23 mouse cellular contexts compared by ENCODE assay signal in genomic region chr14:30425876-30426275, GRCm38 (mm10). TPM values are rescaled to one million over a fixed set of nuclear protein-coding genes. Genes with fewer than 3 reads are reported as not detected.
DNase-seq lines count a peak whose midpoint lies in the region; ATAC-seq and TF ChIP-seq lines count a peak whose summit lies in the region.
"Had no signal": no experiment of that assay in that cellular context is flagged by ENCODE, and none has a peak within 500 bp of the region (broad histone marks: within the 10 kb centered on the region; RNA-seq: fewer than 3 reads in every experiment).

No protein-coding gene starts in this region.

- WGBS in forebrain, embryonic 12.5 days: 22% methylated on average over 4 of the region's 4 CpGs
- WGBS in forebrain, embryonic 16.5 days: 22% methylated on average over 4 of the region's 4 CpGs
- 22% methylated on average over 4 of the region's 4 CpGs for WGBS in midbrain, embryonic 14.5 days
- 31% methylated on average over 4 of the region's 4 CpGs for WGBS in midbrain, postnatal 0 days
- 21% methylated on average over 4 of the region's 4 CpGs for WGBS in hindbrain, embryonic 16.5 days
- 44% methylated on average over 4 of the region's 4 CpGs for WGBS in liver, embryonic 11.5 days

- DNase-seq in midbrain, embryonic 14.5 days: peak; percentile 43
- DNase-seq in midbrain, postnatal 0 days (ENCODE audit: low spot score): no peak
- no peak for DNase-seq in left cerebral cortex, postnatal 4 days
- no peak for DNase-seq in liver, embryonic 11.5 days (ENCODE audit: low spot score)
- DNase-seq: cerebellum, adult 11-12 months; cerebellum, postnatal 14 days; kidney, adult 9 months; kidney, postnatal 36 days; layer of hippocampus, adult 9-11 months; right cerebral cortex, postnatal 14 days; spleen, adult 18-20 months; thymus, postnatal 25 days had no signal

- no peaks in the 10 kb centered on the region for H3K36me3 ChIP-seq in forebrain, embryonic 12.5 days (replicated peaks)
- no peaks in the 10 kb centered on the region for H3K36me3 ChIP-seq in forebrain, embryonic 16.5 days (ENCODE audit: control insufficient read depth, insufficient read depth)
- H3K36me3 ChIP-seq in midbrain, embryonic 14.5 days (ENCODE audit: control insufficient read depth, insufficient read depth, low read length): no peaks in the 10 kb centered on the region
- H3K36me3 ChIP-seq in midbrain, postnatal 0 days (ENCODE audit: insufficient read depth, low read length): no peaks in the 10 kb centered on the region
- no peaks in the 10 kb centered on the region for H3K36me3 ChIP-seq in hindbrain, embryonic 16.5 days (ENCODE audit: control insufficient read depth, insufficient read depth, low read length)
- no peaks in the 10 kb centered on the region for H3K36me3 ChIP-seq in liver, embryonic 11.5 days (ENCODE audit: control insufficient read depth, insufficient read depth, low read length)
- H3K36me3 ChIP-seq: embryonic facial prominence, embryonic 10.5 days; heart, embryonic 12.5 days; limb, embryonic 13.5 days; neural tube, embryonic 12.5 days had no signal

- peaks cover 8% of the 10 kb centered on the region; the same call in 1 of the 2 replicates for H3K4me1 ChIP-seq in forebrain, embryonic 12.5 days
- no peaks in the 10 kb centered on the region for H3K4me1 ChIP-seq in forebrain, embryonic 16.5 days (replicated peaks; ENCODE audit: control insufficient read depth, insufficient read depth, low read length)
- H3K4me1 ChIP-seq in midbrain, embryonic 14.5 days (ENCODE audit: control insufficient read depth, insufficient read depth, low read length): no peaks in the 10 kb centered on the region
- H3K4me1 ChIP-seq in midbrain, postnatal 0 days (ENCODE audit: insufficient read depth, low read length): no peaks in the 10 kb centered on the region
- H3K4me1 ChIP-seq in hindbrain, embryonic 16.5 days (ENCODE audit: control insufficient read depth, insufficient read depth, low read depth, low read length): no peaks in the 10 kb centered on the region
- no peaks in the 10 kb centered on the region for H3K4me1 ChIP-seq in liver, embryonic 11.5 days (replicated peaks; ENCODE audit: control insufficient read depth, insufficient read depth, low read length)
- H3K4me1 ChIP-seq: neural tube, embryonic 12.5 days had no signal

- no peak overlapping the region for H3K9ac ChIP-seq in forebrain, embryonic 12.5 days
- H3K9ac ChIP-seq in forebrain, embryonic 16.5 days (replicated peaks; ENCODE audit: low read depth, low read length): no peak overlapping the region
- no peak overlapping the region for H3K9ac ChIP-seq in midbrain, embryonic 14.5 days (replicated peaks; ENCODE audit: low read length)
- H3K9ac ChIP-seq in midbrain, postnatal 0 days (replicated peaks; ENCODE audit: low read length, poor library complexity, severe bottlenecking): no peak overlapping the region
- H3K9ac ChIP-seq in hindbrain, embryonic 16.5 days (ENCODE audit: low read depth, low read length): no peak overlapping the region
- no peak overlapping the region for H3K9ac ChIP-seq in liver, embryonic 11.5 days (ENCODE audit: low read depth, low read length)
- H3K9ac ChIP-seq: forebrain, embryonic 13.5 days; heart, embryonic 12.5 days; limb, embryonic 13.5 days; liver, embryonic 14.5 days; neural tube, embryonic 12.5 days had no signal

- intact Hi-C loops in left cerebral cortex, postnatal 4 days (cut with DNase I): no loop called here

- no peaks in the 10 kb centered on the region for H3K27me3 ChIP-seq in forebrain, embryonic 12.5 days
- H3K27me3 ChIP-seq in forebrain, embryonic 16.5 days (replicated peaks; ENCODE audit: control insufficient read depth, insufficient read depth, low read length): no peaks in the 10 kb centered on the region
- H3K27me3 ChIP-seq in midbrain, embryonic 14.5 days (ENCODE audit: control insufficient read depth, insufficient read depth, low read length): no peaks in the 10 kb centered on the region
- no peaks in the 10 kb centered on the region for H3K27me3 ChIP-seq in midbrain, postnatal 0 days (ENCODE audit: insufficient read depth, low read length)
- H3K27me3 ChIP-seq in hindbrain, embryonic 16.5 days (replicated peaks; ENCODE audit: control insufficient read depth, insufficient read depth, low read length): no peaks in the 10 kb centered on the region
- H3K27me3 ChIP-seq in liver, embryonic 11.5 days (replicated peaks; ENCODE audit: control insufficient read depth, insufficient read depth, low read length): no peaks in the 10 kb centered on the region
- H3K27me3 ChIP-seq: CH12.LX; forebrain, embryonic 13.5 days; heart, embryonic 12.5 days; limb, embryonic 13.5 days; neural tube, embryonic 12.5 days had no signal

- no peak for TF ChIP-seq CTCF in midbrain, postnatal 0 days (IDR thresholded peaks at IDR 0.05)

- no peaks in the 10 kb centered on the region for H3K9me3 ChIP-seq in forebrain, embryonic 12.5 days
- no peaks in the 10 kb centered on the region for H3K9me3 ChIP-seq in forebrain, embryonic 16.5 days (ENCODE audit: control insufficient read depth, low read length)
- no peaks in the 10 kb centered on the region for H3K9me3 ChIP-seq in midbrain, embryonic 14.5 days (ENCODE audit: control insufficient read depth, low read length)
- no peaks in the 10 kb centered on the region for H3K9me3 ChIP-seq in midbrain, postnatal 0 days (ENCODE audit: low read length)
- no peaks in the 10 kb centered on the region for H3K9me3 ChIP-seq in hindbrain, embryonic 16.5 days (ENCODE audit: control insufficient read depth, low read length)
- no peaks in the 10 kb centered on the region for H3K9me3 ChIP-seq in liver, embryonic 11.5 days (ENCODE audit: control insufficient read depth, low read length)
- H3K9me3 ChIP-seq: embryonic facial prominence, embryonic 10.5 days; forebrain, embryonic 13.5 days; heart, embryonic 12.5 days; limb, embryonic 13.5 days; neural tube, embryonic 12.5 days had no signal

- no peak overlapping the region for H3K4me3 ChIP-seq in forebrain, embryonic 12.5 days (replicated peaks)
- H3K4me3 ChIP-seq in forebrain, embryonic 16.5 days (replicated peaks; ENCODE audit: low read length): no peak overlapping the region
- no peak overlapping the region for H3K4me3 ChIP-seq in midbrain, embryonic 14.5 days (replicated peaks; ENCODE audit: low read depth, low read length)
- no peak overlapping the region for H3K4me3 ChIP-seq in midbrain, postnatal 0 days (ENCODE audit: low read depth, low read length)
- no peak overlapping the region for H3K4me3 ChIP-seq in hindbrain, embryonic 16.5 days (ENCODE audit: low read length)
- H3K4me3 ChIP-seq in liver, embryonic 11.5 days (ENCODE audit: low read depth, low read length): no peak overlapping the region
- H3K4me3 ChIP-seq: embryonic facial prominence, embryonic 10.5 days; forebrain, embryonic 13.5 days; heart, embryonic 12.5 days; limb, embryonic 13.5 days; neural tube, embryonic 12.5 days had no signal

- 0 out of 2 replicates have a peak, but pooled peaks have one; percentile 11 for ATAC-seq in forebrain, embryonic 12.5 days (ENCODE audit: low FRiP score)
- ATAC-seq in forebrain, embryonic 16.5 days: no peak
- no peak for ATAC-seq in midbrain, embryonic 14.5 days (ENCODE audit: low FRiP score, low TSS enrichment)
- ATAC-seq in midbrain, postnatal 0 days (ENCODE audit: low FRiP score): no peak
- ATAC-seq in hindbrain, embryonic 16.5 days: peak; percentile 27
- ATAC-seq in liver, embryonic 11.5 days (replicated peaks; ENCODE audit: low FRiP score): no peak
- ATAC-seq: forebrain, embryonic 13.5 days had no signal

- no peak overlapping the region for H3K27ac ChIP-seq in forebrain, embryonic 12.5 days
- H3K27ac ChIP-seq in forebrain, embryonic 16.5 days (ENCODE audit: low read length): no peak overlapping the region
- H3K27ac ChIP-seq in midbrain, embryonic 14.5 days (replicated peaks; ENCODE audit: low read depth, low read length): no peak overlapping the region
- H3K27ac ChIP-seq in midbrain, postnatal 0 days (ENCODE audit: low read depth, low read length): no peak overlapping the region
- no peak overlapping the region for H3K27ac ChIP-seq in hindbrain, embryonic 16.5 days (ENCODE audit: low read depth, low read length)
- H3K27ac ChIP-seq in liver, embryonic 11.5 days (ENCODE audit: low read depth, low read length): no peak overlapping the region
- H3K27ac ChIP-seq: embryonic facial prominence, embryonic 10.5 days; forebrain, embryonic 13.5 days; limb, embryonic 13.5 days; liver, embryonic 14.5 days; macrophage; neural tube, embryonic 12.5 days had no signal

- H3K4me2 ChIP-seq in forebrain, embryonic 12.5 days: no peak overlapping the region
- no peak overlapping the region for H3K4me2 ChIP-seq in forebrain, embryonic 16.5 days (ENCODE audit: low read length)
- no peak overlapping the region for H3K4me2 ChIP-seq in midbrain, embryonic 14.5 days (ENCODE audit: low read length)
- H3K4me2 ChIP-seq in midbrain, postnatal 0 days (ENCODE audit: low read depth, low read length, poor library complexity, severe bottlenecking): no peak overlapping the region
- H3K4me2 ChIP-seq in hindbrain, embryonic 16.5 days (ENCODE audit: low read length): no peak overlapping the region
- H3K4me2 ChIP-seq in liver, embryonic 11.5 days: no peak overlapping the region
- H3K4me2 ChIP-seq: forebrain, embryonic 13.5 days; limb, embryonic 13.5 days; neural tube, embryonic 12.5 days had no signal

RNA-seq across cellular contexts. Expression of gene Dcp1a, which starts 53.5 kb away (rescaled TPM):
- 31.5 and 31.7 TPM in 2 replicates for polyA plus RNA-seq in forebrain, embryonic 12.5 days (2016; fragmentation: Nextera tagmentation; extraction: Ambion mirVana)
- 18.8 and 23.1 TPM in 2 replicates for polyA plus RNA-seq in forebrain, embryonic 16.5 days (2015; fragmentation: Nextera tagmentation; extraction: Ambion mirVana)
- polyA plus RNA-seq in midbrain, embryonic 14.5 days (2014; fragmentation: Nextera tagmentation; extraction: Ambion mirVana): 14.5 and 20.5 TPM in 2 replicates
- total RNA-seq in midbrain, postnatal 0 days (2014; rRNA removed): 22.5 and 26.1 TPM in 2 replicates
- polyA plus RNA-seq in midbrain, postnatal 0 days (2015; fragmentation: Nextera tagmentation; extraction: Ambion mirVana): 9.3 and 11.8 TPM in 2 replicates
- polyA plus RNA-seq in hindbrain, embryonic 16.5 days (2015; fragmentation: Nextera tagmentation; extraction: Ambion mirVana): 14.2 and 16.8 TPM in 2 replicates
- 10 to 100 TPM; 21.4 to 21.9 TPM for total RNA-seq in left cerebral cortex, postnatal 4 days (2021)
- polyA plus RNA-seq in liver, embryonic 11.5 days (2014; fragmentation: Nextera tagmentation; extraction: Ambion mirVana): 26.8 and 29.1 TPM in 2 replicates

Comparison
In these comparisons a context has a peak if more than half of its experiments do, and no peak if none do; other contexts are left out.
1. ATAC-seq: peak in forebrain, embryonic 12.5 days (single experiment) and hindbrain, embryonic 16.5 days (single experiment); none in forebrain, embryonic 16.5 days (single experiment), midbrain, embryonic 14.5 days (single experiment), midbrain, postnatal 0 days (single experiment) and liver, embryonic 11.5 days (single experiment).